Mouse (Mus musculus) layer of hippocampus, postnatal 14 days (tissue): ENCODE measurements around the gene Tnpo2. TPM values are rescaled to one million over a fixed set of nuclear protein-coding genes. Genes with fewer than 3 reads are reported as not detected.
A peak's percentile ranks its signal among the peaks of the same experiment; 100 is the strongest.

Experiments used
- DNase-seq, 2 experiments: peaks; one replicate each; pipeline ENCODE4 v3.0.0; 2021 to 2022; ENCODE audit warnings: low spot score in 2 of 2, mixed read lengths in 1 of 2
- long read RNA-seq, 2 experiments: library from polyadenylated mRNA; stranded (forward); transcript quantifications; one replicate each; pipeline ENCODE4 v2.0.0; 2021
- total RNA-seq, 2 experiments: library from RNA; stranded (reverse); gene quantifications; 2 replicates each; pipeline ENCODE4 v1.2.3; 2021

Tnpo2 gene
- total RNA-seq, result 100 to 1,000 TPM; 150 to 152 TPM
- long read RNA-seq, experiment 1, partial matches to known transcripts, result 0 of 11 reads
- long read RNA-seq, experiment 1, other reads (novel, unspliced or antisense), result 11 of 11 reads
- long read RNA-seq, experiment 2, partial matches to known transcripts, result 2 of 19 reads
- long read RNA-seq, experiment 2, other reads (novel, unspliced or antisense), result 17 of 19 reads

DNA sequence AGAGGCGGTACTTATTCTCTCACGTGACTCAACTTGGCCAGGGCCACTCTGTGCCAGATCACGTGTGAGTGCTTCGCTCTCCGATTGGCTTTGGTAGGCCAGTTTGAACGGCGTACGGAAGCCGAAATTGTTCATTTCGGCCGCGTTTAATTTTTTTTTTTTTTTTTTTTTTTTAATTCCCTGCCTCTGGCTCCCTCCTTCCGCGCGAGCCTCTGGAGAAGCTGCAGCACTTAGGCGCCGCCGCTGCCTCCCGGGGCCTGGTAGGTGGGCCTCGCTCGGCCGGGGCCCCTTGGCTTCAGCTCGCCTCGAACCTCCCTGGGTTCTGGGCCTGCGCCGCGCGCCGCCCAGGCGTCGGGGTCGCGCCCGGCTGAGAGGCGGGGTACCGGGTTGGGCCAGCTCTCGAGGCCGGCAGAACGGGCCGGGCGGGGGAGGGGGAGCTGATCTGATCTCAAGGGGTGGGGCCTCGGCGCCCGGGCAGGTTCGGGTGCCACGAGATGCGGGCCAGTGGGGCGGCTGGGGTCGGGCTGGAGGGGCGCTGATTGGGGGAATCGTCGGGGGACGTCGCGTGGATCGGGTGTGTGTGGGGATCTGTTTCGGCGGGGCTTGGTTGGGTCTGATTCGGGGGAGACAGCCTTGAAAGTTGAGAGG lies at the start of gene Tnpo2:
Tnpo2 (plus strand) TSS at position 198 of the 648 bp plus-strand sequence.
- peak; percentile 87 to 96 for DNase-seq

DNA sequence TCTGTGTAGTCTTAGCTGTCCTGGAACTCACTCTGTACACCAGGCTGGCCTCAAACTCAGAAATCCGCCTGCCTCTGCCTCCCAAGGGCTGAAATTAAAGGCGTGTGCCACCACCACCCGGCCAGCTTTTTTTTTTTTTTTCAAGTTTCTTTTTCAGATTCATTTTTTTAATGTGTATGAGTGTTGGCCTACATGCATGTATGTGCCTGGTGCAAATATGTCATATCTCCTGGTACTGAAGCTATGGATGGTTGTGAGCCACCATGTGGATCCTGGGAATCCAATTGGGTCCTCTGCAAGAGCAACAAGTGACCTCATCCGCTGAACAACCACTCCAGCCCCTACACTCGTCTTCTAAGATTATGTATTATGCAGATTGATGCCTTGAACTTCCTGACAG lies 49.3 kb upstream of the Tnpo2 start:
- no peak for DNase-seq

DNA sequence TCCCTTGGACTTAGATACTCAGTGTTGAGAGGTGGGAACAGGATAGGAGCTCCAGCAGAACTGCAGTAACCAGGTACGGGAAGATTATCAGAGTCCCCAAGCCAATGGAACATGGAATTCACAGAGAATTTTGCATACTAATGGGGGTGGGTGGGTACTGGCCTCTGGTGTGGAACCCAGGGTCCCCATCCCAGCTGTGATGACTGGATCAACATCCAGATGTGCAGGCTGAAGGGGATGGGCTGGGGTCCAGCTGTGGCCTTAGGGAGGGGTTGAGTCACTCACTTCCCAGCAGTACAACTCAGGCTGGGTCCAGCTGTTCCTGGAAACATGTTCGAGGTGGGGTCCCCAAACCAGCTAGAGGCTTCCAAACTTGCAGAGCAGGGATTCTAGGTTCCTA lies 48.8 kb upstream of the Tnpo2 start:
- no peak for DNase-seq

DNA sequence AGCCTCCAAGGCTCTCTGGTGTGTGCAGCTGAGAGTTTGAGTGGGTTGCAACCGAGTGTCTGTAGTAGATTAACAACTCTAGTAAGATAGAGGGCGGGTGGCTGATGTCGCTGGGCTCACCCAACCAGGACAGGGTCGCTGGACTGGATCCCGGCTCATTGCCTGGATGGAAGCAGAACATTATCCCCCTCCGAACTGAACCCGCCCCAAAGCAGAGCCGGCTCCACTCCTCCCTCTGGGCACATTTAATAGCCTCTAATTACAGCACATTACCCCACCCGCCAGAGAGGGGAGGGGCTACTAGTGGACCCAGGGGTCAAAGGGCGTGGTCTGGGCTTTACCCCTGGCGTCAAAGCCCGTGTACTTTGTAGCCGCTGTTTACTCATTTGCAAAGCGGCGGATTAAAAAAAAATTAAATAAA lies 47.4 kb upstream of the Tnpo2 start:
- DNase-seq, result no peak

DNA sequence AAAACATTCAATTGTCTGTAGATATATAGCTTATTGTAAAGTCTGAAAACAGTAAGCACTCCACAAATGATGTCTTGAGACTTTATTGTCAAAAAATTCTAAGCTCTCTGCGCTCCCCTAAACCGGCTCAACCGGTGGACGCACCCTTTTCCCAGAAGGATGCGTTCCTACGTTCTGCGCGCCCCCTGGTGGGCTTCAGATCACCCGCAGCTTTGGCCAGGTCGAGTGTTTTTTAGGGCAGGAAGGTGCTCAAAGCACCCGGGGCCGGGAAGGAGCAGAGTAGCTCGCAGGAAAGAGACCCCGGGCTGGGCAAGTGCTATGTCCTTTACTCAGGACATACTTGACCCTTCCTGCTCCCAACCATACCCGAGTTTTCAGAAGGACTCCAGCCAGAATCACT lies 46.9 kb upstream of the Tnpo2 start:
- peak; percentile 90 to 92 for DNase-seq

DNA sequence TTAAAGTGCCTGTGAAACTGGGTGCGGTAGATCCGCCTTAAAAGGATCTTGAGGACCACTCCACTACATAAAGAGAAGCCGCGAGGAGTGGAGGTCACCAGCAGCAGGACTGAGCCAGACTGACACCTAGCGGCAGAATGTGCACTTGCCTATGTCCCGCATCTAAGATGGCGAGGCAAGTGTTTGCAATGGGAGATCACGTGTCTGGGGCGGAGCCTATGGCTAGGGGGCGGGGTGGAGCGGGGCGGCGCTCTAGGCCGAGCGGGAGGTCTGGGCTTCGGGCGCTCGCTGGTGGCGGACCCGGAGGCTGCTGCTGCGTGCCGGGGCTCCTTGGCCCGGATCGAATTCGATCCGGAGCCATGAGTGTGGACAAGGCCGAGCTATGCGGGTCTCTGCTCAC lies 46.4 kb upstream of the Tnpo2 start, which contains the start of gene Hook2:
Hook2 (plus strand) TSS at position 255 of the 400 bp plus-strand sequence.
- peak; percentile 96 to 98 for DNase-seq

DNA sequence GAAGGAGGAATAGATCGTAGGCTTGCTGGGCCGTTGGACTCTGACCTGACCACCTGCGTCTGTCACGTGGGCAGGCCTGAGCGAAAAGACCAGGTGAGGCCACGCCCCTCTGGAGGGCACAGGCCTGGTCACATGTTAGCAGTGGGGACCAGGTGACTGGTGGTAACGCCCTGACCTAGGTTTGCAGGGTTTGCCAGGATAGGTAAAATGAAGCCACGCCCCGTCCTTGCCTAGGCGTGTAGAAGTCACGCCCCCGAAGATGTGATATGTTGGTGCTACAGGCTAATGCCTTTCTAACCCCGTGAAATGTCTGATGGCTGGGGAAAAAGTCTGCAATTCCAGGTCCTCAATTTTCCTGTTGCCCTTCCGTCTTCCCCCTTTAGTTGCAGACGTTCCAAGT lies 45.9 kb upstream of the Tnpo2 start:
- DNase-seq, result no peak

DNA sequence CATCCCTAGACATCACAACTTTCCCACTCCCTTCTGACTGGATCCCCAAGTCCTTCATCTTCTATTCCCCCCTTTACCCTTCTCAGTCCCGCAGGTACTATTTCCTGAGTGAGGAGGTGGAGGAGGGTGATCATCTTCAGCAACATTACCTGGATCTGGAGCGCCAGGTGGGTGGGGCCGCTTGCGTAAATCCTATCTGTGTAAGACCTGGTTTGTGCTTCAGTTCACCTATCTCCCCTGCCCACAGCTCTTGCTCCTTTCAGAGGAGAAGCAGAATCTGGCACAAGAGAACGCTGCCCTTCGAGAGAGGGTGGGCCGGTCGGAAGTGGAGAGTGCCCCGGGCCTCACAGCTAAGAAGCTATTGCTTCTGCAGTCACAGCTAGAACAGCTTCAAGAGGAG lies 42.3 kb upstream of the Tnpo2 start:
- no peak for DNase-seq

DNA sequence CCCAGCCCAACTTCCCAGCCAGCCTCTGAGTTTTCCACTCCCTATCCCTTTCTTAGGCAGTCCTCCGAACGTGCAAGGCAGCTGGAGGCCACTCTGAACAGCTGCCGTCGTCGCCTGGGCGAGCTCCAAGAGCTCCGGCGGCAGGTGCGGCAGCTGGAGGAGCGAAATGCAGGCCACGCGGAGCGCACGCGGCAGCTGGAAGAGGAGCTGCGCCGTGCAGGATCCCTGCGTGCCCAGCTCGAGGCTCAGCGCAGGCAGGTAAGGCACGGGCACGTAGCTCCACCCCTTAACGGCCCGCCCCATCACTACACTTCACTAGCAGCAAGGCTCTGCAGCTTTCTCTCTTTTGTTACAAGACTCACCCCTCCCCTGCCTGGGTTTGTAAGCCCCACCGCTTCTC lies 41.0 kb upstream of the Tnpo2 start:
- DNase-seq, result no peak

DNA sequence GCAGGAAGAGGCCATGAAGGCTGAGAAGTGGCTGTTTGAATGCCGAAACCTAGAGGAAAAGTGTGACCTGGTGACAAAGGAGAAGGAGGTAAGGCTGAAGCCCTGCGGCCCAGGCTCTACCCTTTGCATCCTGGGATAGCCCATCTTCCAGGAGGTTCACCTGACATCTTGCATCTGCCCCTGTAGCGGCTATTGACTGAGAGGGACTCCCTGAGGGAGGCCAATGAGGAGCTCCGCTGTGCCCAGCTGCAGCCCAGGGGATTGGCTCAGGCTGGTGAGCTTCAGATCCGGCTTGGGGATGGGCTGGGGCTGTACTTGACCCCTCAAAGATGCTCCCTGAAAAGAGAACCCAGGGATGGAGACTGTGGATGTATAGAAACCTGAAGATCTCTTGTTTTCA lies 39.7 kb upstream of the Tnpo2 start:
- DNase-seq, result no peak

DNA sequence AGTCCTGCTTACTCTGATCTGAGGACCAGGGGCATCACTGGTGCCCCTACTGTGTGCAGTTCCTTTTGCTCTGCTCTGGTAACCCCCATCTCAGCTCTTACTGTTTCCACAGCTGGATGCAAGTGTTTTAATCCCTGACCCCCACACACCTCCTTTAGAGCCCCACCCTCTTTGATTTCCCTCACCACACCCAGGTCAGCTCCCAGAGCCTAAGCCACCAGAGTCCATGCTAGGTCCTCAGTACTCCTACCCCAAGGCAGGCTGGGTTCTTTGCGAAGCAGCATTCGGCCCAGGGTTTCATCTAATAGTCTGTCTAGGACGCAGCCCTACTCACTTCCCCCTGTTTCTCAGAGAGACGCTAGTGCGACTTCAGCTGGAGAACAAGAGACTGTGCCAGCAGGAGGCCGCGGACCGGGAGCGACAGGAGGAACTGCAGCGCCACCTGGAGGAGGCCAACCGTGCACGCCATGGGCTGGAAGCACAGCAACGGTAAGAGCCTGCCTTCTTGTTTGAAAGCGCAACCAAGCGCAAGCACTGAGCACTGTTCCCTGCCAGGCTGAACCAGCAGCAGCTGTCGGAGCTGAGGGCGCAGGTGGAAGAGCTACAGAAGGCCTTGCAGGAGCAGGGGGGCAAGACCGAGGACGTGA lies 38.9 kb upstream of the Tnpo2 start:
- DNase-seq, result peak; percentile 88 to 90

DNA sequence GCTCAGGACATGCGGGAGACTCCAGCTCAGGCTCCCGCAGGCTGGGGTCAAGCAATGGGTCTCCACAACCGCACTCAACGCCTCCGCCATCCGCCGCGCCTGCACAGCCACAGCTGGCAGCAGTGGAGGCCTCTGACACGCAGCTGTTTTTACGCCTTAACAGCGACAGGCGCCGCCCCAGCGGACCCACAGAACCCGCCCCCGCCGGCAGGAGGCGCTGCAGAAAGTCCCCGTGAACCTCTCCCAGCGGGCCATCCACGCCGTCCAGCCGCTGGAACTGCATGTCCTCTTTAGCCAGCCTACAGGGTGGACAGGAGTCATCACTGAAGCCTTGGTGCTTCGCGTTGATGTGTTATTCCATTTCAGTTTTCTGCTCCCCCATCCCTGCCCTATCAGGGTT lies 29.0 kb upstream of the Tnpo2 start:
- no peak for DNase-seq

DNA sequence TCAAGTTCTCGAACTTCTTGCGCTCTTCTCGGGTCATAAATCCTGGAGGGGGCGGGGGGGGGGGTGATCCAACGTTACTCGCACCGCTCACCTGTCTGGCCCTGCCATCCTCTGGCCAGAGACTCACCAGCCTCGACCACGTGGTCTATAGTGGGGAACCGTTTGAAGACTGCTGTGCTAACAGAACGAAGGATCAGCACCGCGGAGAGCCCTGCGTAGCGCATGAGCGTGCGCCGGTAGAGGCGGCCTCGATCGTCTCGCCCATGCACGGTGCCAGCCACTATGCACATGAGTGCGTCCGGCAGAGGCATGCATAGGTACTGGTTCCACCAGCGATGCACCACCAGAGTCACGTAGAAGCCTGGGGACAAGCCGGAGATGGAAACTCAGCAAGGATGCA lies 25.5 kb upstream of the Tnpo2 start:
- no peak for DNase-seq

DNA sequence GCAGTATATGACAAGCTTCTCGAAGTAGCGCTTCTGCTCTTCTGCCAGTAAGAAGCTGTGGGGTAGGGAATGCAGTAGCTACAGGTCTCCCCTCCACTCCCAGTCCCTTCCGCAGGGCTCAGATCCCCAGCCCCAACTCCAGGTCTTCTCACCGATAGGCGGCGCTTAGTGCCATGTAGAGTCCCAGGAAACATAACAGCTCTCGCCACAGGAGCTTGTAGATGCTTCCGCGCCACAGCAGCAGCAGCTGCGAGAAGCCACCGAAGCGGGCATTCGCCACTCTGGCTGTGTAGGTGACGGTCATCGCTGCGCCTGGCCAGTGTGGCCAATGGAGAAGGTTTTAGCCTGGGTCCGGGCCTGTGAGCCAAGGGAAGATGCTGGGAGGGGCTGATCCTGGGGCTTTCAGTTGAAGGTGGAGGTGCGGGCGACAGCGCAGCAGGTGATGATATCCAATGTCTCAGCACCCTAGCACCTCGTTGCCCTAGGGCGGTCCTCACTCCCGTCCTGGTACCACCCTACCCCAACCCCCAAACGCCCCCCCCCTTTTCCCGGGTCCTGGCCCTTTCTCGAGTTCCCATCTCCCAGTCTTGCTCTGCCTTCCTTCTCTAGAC lies 23.4 kb upstream of the Tnpo2 start:
- DNase-seq, result peak; percentile 52 to 54

DNA sequence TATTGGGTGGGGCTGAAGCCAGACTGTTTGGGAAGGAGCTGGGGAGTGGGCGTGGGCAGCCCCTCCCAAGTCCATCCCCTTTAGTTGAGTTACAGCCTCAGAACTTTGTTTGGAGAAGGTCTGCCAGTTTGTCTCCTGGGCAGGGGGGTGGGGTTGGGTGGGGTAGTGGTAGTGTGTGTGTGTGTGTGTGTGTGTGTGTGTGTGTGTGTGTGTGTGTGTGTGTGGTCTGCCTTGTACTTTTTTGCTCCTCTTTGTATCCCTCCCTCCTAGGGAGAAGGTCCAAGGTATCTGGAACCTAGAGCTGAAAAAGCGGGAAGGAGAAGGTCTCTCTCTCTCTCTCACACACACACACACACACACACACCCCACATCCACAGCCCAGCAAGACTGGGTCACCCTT lies 22.3 kb upstream of the Tnpo2 start, which contains the start of gene Best2:
Best2 (minus strand) TSS at position 101 of the 400 bp plus-strand sequence.
- DNase-seq, result no peak

DNA sequence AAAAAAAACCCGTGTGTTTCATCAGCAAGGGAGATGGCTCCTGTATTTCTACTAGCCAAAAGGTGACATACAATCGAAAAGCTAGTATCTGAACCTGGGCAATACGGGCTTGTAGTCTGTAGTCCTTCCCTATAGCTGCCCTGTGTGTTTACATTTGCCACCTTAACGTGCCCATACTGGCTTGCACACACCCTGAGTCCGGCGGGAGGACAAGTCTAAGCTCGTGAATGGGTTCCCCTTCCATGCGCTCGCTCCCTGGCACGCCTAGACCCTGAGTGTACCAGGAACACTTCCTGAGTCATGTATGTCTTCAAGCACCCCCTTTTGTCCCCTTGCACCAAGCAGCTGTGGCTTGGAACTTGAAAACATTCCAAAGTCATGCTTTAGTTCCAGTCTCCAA lies 20.0 kb upstream of the Tnpo2 start:
- DNase-seq, result no peak

DNA sequence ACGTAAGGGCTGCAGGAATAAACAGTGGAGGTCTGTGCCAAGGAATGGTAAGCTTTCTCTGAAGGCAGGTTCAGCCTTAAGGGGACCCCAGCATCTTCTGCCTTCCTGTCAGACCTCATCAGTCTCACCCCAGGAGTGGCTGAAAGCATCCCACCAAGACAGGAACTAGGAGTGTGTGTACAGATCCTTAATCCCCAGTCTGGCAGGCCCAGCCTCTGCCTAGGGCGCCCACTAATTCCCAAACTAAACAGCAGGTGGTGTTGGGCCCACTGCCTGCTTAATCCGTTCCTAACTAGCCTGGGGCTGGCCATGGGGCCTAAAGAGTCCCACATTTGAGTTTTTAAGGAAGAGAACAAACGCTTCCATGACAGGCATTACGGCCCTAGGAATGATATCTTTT lies 19.5 kb upstream of the Tnpo2 start:
- DNase-seq, result no peak

DNA sequence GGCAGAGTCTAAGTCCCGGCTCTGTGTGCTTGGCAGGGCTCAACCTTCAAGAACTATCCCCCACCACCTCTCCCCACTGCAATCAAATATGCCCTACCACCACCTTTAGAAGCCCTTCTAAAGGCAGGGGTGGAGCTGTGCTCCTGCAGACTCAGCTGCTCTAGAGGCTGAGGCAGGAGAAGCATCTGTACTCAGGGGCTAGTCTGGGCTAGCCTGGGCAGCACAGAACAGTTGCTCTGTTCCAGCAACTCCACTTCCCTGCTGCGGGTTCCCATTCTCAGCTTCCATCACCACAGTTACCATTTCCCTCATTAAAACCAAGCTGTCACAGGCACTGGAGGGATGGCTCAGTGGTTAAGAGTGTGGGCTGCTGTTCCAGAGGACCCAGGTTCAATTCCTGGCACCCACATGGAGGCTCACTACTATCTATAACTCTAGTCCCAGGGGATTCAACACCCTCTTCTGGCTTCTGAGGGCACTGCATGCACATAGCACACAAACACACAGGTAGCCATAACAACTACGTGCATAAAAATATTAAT lies 15.1 kb upstream of the Tnpo2 start:
- no peak for DNase-seq

DNA sequence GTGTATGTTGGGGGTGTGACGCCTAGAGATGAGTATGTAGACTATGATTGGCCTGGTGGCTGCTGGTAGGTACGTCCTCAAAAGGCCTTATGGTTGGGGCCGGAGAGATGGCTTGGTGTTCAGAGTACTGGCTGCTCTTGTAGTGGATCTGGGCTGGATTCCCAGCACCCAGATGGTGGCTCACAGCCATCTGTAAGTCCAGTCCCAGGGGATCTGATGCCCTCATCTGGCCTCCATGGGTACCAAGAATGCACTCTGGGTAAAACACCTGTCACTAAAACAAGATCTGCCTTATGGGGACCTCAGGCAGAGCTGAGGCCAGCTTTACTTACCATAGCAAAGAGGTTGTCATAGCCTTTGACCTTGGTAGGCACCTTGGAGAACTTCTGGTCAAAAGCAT lies 12.9 kb upstream of the Tnpo2 start:
- DNase-seq, result no peak

DNA sequence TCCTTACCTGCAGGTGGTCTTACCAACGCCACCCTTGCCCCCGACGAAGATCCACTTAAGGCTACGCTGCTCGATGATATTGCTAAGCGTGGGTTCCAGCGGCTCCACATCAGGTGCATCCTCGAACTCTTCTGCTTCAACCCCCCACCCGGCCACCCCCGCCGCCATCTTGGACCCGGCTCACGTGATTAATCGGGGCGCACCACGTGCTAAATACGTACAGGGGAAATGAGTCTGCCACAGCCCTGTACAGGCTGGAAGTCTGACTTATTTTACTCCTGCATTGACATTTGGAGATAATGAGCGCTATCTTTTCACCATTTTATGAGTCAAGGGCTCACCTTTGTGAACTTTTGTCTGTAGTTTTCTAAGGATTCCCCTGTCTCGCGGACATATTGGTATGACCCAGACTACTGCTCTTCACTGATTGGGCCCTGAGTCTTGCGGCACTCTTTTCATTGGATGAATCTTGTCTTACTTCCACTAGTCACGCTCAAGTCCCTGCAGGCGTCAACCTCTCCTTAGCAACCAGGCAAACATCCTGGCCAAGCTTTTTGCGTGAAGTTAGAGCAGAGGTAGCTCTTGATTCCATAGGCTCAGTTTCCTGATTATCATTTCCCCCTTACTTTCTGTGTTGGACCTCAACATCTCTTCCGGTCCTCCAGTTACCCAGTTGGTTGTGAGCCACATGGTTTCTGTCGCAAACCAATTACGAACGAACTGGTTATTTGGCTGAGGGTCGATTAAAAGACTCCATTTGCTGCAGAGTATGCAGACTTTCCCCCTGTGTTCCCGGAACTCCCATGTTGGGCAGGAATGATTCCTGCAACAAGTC lies 11.4 kb upstream of the Tnpo2 start, which contains the start of gene Asna1:
Asna1 (minus strand) TSS at position 184 of the 835 bp plus-strand sequence.
- DNase-seq, result peak; percentile 87 to 93
